Mouse (Mus musculus): ENCODE data around the gene Smg7.
A peak's percentile ranks its signal among the peaks of the same experiment; 100 is the strongest.
"Not testable (repeated sequence)": the region's sequence is repeated elsewhere in the genome, so short reads cannot be mapped to it uniquely, and the experiment has no call there.

Smg7 gene

GRCm38 (mm10) chr1:152901765-152902664, at the start of gene Smg7:
Smg7 (minus strand) TSS chr1:152902646.
- peak in 1 of 2 experiments; percentile 65 for DNase-seq

DNA sequence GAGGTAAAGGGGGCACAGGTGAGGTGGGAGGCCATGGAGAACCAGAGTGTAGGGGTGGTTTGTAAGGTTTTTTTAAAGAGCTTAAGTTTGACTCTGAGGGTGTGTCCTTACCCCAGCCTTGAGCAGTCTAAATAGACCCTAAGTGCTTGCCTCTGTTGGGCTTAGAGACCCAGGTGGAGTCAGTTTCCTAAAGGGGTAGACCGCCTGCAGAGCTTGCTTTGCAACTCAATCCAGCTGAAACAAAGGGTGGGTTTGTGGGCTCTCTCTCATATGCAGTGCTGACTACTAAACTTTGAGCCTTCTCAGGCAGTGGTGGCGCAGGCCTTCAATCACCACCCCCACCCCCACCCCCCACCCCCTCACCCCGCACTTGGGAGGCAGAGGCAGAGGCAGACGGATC, 40.5 kb upstream of the Smg7 start:
- DNase-seq: no peak

- DNase-seq: no peak
Observed at GRCm38 (mm10) chr1:152936365-152936764, 33.9 kb upstream of the Smg7 start.

DNA sequence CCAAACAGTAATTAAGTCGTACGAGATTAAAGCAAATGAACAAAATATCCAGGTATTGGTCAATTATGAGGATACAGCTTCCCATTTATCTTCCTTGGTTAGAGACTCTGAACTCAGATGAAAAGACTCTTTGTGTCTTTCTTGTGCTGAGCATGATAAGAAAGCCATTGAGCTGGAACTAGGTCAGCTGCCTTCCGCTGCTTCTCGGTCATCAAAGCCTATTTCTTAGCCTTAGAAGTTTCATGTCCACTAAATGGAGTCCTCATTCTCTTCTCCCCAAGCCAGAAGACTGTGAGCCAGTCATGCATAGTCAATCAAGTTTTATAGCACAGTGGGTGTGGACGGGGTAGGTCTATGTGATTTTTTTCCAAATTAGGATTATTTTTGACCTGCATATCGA, 33.0 kb upstream of the Smg7 start:
- DNase-seq: no peak

- no peak for DNase-seq
Observed at GRCm38 (mm10) chr1:152933962-152934361, 31.5 kb upstream of the Smg7 start.

- no peak for DNase-seq
Observed at GRCm38 (mm10) chr1:152921786-152922185, 19.3 kb upstream of the Smg7 start.

DNA sequence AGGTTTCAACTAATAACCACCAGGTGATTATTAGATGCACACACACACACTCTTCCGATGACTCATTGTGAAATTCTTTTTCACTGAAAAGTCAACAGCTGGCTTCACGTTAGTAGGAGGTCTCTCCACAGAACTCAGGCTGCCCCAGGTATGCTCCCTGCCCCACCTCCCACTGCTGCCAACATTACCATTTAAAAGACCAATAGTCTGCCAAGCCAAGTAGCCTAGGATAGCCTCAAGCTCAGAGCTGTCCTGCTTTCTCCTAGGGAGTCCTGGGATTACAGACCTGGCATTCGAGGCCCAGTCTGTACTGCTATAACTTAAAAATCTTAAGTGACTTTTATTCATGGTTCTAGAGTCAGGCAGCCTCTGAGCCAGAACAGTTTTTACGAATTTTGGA, 15.2 kb upstream of the Smg7 start:
- no peak for DNase-seq

DNA sequence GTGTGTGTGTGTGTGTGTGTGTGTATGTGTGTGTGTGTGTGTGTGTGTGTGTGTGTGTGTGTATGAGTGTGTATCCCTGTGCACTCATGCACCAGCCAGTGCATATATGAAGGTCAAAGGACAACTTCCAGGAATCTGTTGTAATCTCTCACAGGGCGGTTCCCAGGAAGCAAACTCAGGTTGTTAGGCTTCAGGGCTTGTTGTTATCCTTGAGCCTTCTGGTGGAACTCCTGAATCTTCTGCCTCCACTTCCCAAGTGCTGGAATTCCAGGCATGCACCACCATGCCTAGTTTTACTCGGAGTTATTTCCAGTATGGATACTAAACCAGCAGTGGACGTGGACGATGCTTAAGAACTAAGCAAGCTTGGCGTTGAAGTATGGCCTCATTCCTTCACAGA, 14.5 kb upstream of the Smg7 start:
- no peak for DNase-seq

DNA sequence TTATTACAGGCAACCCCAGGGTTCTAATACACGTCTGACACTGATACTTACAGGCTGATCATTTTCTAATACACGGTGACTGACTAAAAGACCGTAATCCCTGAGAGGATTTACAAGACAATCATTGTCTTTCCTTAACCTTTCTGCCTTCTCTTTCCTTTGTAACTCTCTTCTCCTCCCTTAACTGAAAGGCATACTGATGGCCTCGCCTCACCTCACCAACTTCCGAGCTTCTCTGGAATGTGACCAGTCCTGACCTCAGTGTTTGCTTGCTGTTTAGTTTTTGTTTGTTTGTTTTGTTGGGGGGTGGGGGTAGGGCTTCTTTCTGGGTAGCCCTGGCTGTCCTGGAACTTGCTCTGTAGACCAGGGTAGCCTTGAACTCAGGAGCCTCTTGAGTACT, 13.3 kb upstream of the Smg7 start:
- no peak for DNase-seq

DNA sequence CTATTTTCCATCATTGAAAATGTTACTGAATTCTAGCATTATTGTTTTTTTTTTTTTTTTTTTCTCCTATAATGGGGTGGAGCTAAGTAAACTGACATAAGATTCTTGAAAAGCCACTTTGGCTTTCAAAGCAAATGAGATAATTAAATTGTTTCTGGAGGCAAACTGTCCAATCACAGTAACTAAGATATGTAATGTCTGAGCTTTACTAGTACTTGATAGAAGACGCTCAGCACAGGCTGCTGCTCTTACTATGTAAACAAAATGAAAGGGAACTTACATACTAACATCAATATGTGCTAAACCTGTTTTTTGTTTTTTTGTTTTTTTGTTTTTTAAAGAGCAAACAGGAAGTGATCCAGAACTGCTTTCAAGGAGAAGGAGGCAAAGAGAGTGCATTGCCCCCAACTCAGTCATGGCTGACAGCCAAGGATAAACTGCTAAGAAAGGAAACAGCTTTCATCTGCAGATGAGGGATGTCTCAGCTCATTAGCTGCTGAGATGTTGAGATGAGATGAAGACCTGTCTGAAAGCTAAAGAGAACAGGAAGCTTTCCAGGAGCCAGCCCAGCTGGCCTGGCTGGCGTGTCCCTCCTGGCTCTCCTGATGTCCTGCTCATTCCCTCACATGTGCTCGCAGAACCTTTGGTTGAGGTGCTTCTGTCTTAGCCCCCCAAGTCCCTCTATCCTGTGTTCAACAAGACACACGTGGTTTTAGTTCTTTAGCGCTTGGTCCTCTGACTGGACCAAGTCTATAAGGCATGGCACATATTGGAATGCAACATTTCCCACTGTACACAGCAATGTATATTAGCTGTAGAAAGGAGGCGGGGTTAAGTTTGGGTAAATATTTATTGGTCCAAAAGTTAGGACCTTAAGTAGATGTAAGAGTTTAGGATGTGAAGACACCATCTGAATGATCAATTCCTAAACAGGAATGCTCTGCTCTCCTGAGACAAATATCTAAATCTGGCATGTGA, 11.3 kb upstream of the Smg7 start:
- DNase-seq: no peak

DNA sequence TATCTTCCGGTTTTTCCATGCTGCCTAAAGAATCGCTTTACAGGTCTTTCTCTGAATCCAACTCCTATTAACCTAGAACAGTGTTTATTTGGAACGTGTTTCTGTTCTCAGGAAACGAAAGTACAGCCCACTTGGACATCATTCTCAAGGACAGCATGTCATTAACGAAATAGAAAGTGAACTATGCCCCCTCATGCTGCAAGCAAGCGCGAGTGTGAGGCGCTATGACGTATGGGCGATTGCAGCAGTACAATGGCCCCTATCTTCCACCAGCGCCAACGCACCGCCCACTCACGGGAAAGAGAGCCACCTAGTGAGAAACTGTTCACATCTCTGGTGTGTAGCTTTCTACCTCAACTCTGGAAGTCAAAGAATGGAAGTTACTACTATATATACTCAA, 2.0 kb upstream of the Smg7 start:
- peak; percentile 69 to 73 for DNase-seq

GRCm38 (mm10) chr1:152903591-152904135, 1.2 kb upstream of the Smg7 start:
- peak in 1 of 2 experiments; percentile 43 for DNase-seq

GRCm38 (mm10) chr1:152902665-152903516, 445 bp upstream of the Smg7 start:
- DNase-seq: peak; percentile 94

GRCm38 (mm10) chr1:152901419-152901764, 1.1 kb downstream of the Smg7 start:
- no peak for DNase-seq

DNA sequence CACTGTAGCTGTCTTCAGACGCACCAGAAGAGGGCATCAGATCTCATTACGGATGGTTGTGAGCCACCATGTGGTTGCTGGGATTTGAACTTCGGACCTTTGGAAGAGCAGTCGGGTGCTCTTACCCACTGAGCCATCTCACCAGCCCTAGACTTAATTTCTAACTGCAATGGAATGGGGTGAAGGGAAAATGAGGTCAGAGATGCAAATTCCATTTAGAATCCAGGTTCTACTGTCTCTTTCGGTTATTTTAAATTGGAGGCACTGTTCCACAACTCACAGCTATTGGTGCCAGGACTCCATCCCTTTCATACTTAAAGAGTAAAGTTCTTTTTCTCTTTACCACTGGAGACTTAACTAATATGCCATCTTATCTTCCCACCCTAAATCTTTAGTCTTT, 14.4 kb downstream of the Smg7 start:
- DNase-seq: not testable (repeated sequence)

DNA sequence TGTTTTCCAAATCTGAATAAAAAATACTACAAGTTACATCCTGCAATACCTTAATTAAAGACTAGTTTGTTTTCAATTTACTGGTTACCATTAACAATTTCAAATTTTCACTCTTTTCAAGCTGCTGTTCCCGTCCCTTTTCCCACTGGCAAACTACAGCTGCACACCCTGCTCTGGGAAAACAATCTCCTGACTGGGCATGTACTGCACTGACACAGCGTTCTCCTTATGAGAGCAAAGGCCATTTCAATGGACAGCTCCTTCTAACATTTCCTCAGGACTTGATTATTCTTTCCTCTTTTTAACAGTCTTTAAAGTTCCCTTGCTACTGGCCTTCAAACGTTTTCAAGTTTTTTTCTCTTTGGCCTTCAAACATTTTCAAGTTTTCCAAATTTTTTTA, 31.4 kb downstream of the Smg7 start:
- no peak for DNase-seq

- no peak for DNase-seq
Observed at GRCm38 (mm10) chr1:152869901-152870300, 32.5 kb downstream of the Smg7 start.

GRCm38 (mm10) chr1:152846856-152847255, 55.6 kb downstream of the Smg7 start:
- no peak for DNase-seq

- no peak for DNase-seq
Observed at GRCm38 (mm10) chr1:152845211-152845730, 57.2 kb downstream of the Smg7 start.

DNA sequence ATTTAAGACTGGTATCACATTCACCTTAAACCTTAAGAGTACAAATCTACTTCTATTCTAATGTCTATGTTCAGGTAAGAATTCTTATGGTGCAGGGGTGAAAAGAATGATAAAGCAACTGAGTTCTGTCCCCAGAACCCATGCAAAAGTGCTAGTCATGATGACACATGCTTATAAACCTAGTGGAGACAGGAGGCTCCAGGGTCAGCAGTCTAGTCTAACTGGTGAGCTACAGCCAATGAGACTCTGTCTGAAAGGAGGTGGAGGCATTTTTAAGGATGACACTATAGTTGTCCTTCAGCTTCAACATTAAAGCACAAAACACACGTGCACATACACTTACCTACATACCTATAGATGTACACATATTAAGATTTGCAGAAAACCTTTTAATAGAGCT, 57.8 kb downstream of the Smg7 start:
- no peak for DNase-seq

GRCm38 (mm10) chr1:152841057-152841456, 61.4 kb downstream of the Smg7 start:
- DNase-seq: no peak

DNA sequence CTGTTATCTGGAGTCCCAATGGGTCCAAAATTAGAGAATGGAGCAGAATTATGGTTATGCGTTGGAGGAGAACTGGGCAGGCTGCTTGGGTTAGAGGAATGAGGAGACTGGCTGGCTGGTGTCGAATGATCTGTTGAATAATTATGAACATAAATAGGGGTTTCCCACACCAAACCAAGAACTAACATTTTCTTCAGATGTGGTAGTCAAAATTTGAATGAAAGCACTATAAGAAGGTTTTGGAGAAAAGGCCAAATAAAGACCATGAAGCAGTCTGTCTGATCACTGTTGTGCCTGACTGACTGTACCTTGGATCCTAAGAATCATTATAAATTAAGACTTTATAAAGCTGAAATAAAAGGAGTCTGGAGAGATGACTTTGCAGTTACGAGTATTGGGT, 62.1 kb downstream of the Smg7 start:
- DNase-seq: no peak

Data from cerebellum, postnatal 36 days (tissue).